In the genomic region with DNA sequence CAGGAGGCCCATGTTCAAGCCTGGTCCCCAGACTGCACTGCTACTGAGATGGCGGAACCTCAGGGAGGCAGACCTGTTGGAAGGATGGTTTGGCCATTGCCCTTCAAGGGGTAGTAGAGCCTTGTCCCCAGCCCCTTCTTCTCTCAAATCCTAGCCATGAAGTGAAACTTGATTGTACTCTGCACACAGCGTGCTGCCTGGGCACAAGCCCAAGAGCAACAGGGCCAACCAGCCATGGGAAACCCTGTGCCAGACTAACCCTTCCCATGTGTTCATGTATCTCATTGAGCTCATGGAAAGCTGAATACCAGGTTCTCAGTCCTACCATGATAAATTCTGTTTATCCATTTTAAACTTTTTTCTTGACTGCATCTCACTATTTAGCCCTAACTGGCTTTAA, we compare ENCODE assay signal across 21 mouse cellular contexts. TPM values are rescaled to one million over a fixed set of nuclear protein-coding genes. Genes with fewer than 3 reads are reported as not detected.
DNase-seq lines count a peak whose midpoint lies in the region; ATAC-seq and TF ChIP-seq lines count a peak whose summit lies in the region.
"Had no signal": no experiment of that assay in that cellular context is flagged by ENCODE, and none has a peak within 500 bp of the region (broad histone marks: within the 10 kb centered on the region; RNA-seq: fewer than 3 reads in every experiment).

No protein-coding gene starts in this region.

- peaks cover 3% of the 10 kb centered on the region; the same call in 1 of the 2 replicates for H3K36me3 ChIP-seq in heart, adult 2 months (ENCODE audit: control insufficient read depth, insufficient read depth, low read length)
- no peaks in the 10 kb centered on the region for H3K36me3 ChIP-seq in megakaryocyte, embryonic 14.5 days (replicated peaks; ENCODE audit: low read length)

- no peak overlapping the region for H3K9ac ChIP-seq in heart, adult 2 months (ENCODE audit: low read depth, low read length)
- H3K9ac ChIP-seq: hindbrain, embryonic 14.5 days had no signal

- no peak for TF ChIP-seq POLR2A in heart, adult 2 months (IDR thresholded peaks at IDR 0.05; ENCODE audit: insufficient read depth, low read depth, low read length)

- peak; percentile 87 for DNase-seq in heart, adult 11 months
- no peak for DNase-seq in heart, adult 2 months
- peak; percentile 44 for DNase-seq in heart, postnatal 4 days
- no peak for DNase-seq in heart, adult 9 months (ENCODE audit: low spot score in 2 of 2)
- DNase-seq in fibroblast of lung, adult 2 months (ENCODE audit: low read depth): peak; percentile 65
- DNase-seq: adrenal gland, adult 8-10 months; cerebellum, adult 11-12 months; cerebellum, postnatal 36 days; gastrocnemius, postnatal 10 days; kidney, adult 8-10 months; kidney, postnatal 14 days; lung, adult 18-20 months; lung, postnatal 14 days had no signal

- intact Hi-C loops in heart, adult 2 months (cut with DNase I): loop anchor here (10.0 kb wide), 1 partner anchor 188 kb away; no protein-coding TSS in a partner anchor

- no peaks in the 10 kb centered on the region for H3K9me3 ChIP-seq in megakaryocyte, embryonic 14.5 days

- H3K79me2 ChIP-seq in heart, adult 2 months (replicated peaks; ENCODE audit: control insufficient read depth, insufficient read depth, low read length): no peaks in the 10 kb centered on the region

- no peak for TF ChIP-seq CTCF in heart, adult 2 months (IDR thresholded peaks at IDR 0.05)

- no peak for ATAC-seq in megakaryocyte, adult 5-6 weeks (ENCODE audit: poor library complexity, severe bottlenecking)
- ATAC-seq: forebrain, embryonic 14.5 days had no signal

- no peak overlapping the region for H3K4me3 ChIP-seq in heart, adult 2 months
- peak overlapping the region; percentile 33 for H3K4me3 ChIP-seq in megakaryocyte, embryonic 14.5 days (replicated peaks)

- peaks cover 4% of the 10 kb centered on the region for H3K4me1 ChIP-seq in heart, adult 2 months (ENCODE audit: control insufficient read depth, insufficient read depth, low read length)
- H3K4me1 ChIP-seq in megakaryocyte, embryonic 14.5 days: peaks cover 45% of the 10 kb centered on the region

- TF ChIP-seq EP300 in heart, adult 2 months (IDR thresholded peaks at IDR 0.05; ENCODE audit: insufficient read depth, low read depth, low read length): no peak

- 54% methylated on average over 2 of the region's 2 CpGs for WGBS in heart, adult 2 months

- H3K27ac ChIP-seq in heart, adult 2 months: no peak overlapping the region
- H3K27ac ChIP-seq: hindbrain, embryonic 14.5 days had no signal

- H3K27me3 ChIP-seq in heart, adult 2 months (ENCODE audit: control insufficient read depth, insufficient read depth, low read length): no peaks in the 10 kb centered on the region
- H3K27me3 ChIP-seq in megakaryocyte, embryonic 14.5 days (replicated peaks): no peaks in the 10 kb centered on the region

RNA-seq across cellular contexts. Expression of gene Nudt9, which starts 3.2 kb away (rescaled TPM):
- total RNA-seq in heart, adult 2 months (2021): 10 to 100 TPM; 48.3 to 59.1 TPM
- polyA plus RNA-seq in heart, adult 2 months (2012; rRNA removed): 38.7 and 39.0 TPM in 2 replicates
- 10 to 100 TPM; 43.1 to 44.1 TPM for total RNA-seq in heart, postnatal 4 days (2021)
- polyA plus RNA-seq in megakaryocyte, embryonic 14.5 days (2012; ENCODE audit: insufficient read depth, low replicate concordance): 101 and 144 TPM in 2 replicates
- total RNA-seq in megakaryocyte, adult 5-6 weeks (2015): 17.9 and 22.9 TPM in 2 replicates
- 31.4 and 34.2 TPM in 2 replicates for total RNA-seq in megakaryocyte, adult 5-6 weeks (2017)

RNA-seq across cellular contexts. Expression of gene Hsd17b11, which starts 21.2 kb away (rescaled TPM):
- total RNA-seq in heart, adult 2 months (2021): 10 to 100 TPM; 23.1 to 30.8 TPM
- 14.0 and 20.6 TPM in 2 replicates for polyA plus RNA-seq in heart, adult 2 months (2012; rRNA removed)
- total RNA-seq in heart, postnatal 4 days (2021): 10 to 100 TPM; 24.0 to 26.4 TPM
- polyA plus RNA-seq in megakaryocyte, embryonic 14.5 days (2012; ENCODE audit: insufficient read depth, low replicate concordance): 0.63 TPM in 1 of 2 replicates, not detected in the other
- 81.4 and 90.7 TPM in 2 replicates for total RNA-seq in megakaryocyte, adult 5-6 weeks (2015)
- total RNA-seq in megakaryocyte, adult 5-6 weeks (2017): 97.2 and 115 TPM in 2 replicates

RNA-seq across cellular contexts. Expression of gene Gm17660, which starts 34.5 kb away (rescaled TPM):
- total RNA-seq in heart, adult 2 months (2021): not detected
- not detected in 2 replicates for polyA plus RNA-seq in heart, adult 2 months (2012; rRNA removed)
- not detected for total RNA-seq in heart, postnatal 4 days (2021)
- polyA plus RNA-seq in megakaryocyte, embryonic 14.5 days (2012; ENCODE audit: insufficient read depth, low replicate concordance): not detected in 2 replicates
- total RNA-seq in megakaryocyte, adult 5-6 weeks (2015): not detected in 2 replicates
- not detected in 2 replicates for total RNA-seq in megakaryocyte, adult 5-6 weeks (2017)
- total RNA-seq: adrenal gland, adult 8-10 months; gastrocnemius, postnatal 10 days; left cerebral cortex, adult 18-20 months had no signal
- polyA plus RNA-seq: heart, embryonic 11.5 days; hindbrain, embryonic 14.5 days; intestine, embryonic 14.5 days; limb, embryonic 11.5 days had no signal

Comparison
In these comparisons a context has a peak if more than half of its experiments do, and no peak if none do; other contexts are left out.
1. DNase-seq: peak in heart, adult 11 months (single experiment), heart, postnatal 4 days (single experiment) and fibroblast of lung, adult 2 months (single experiment); none in heart, adult 2 months (0 of 2) and heart, adult 9 months (0 of 2).